Mouse (Mus musculus) stomach, embryonic 16.5 days (tissue): Measurements from ENCODE around the gene Ralgps2. TPM values are rescaled to one million over a fixed set of nuclear protein-coding genes. Genes with fewer than 3 reads are reported as not detected.

Experiments
- ATAC-seq: fragments of 200-750 bp; cut with Nextera tagmentation; 2 replicates; pipeline ENCODE4 v1.8.0; 2017; ENCODE audit warnings: moderate number of reproducible peaks, moderate TSS enrichment; ENCODE audit not compliant: insufficient read depth, low FRiP score
- H3K27ac ChIP-seq: fragments of 300-500 bp; sonication (generic); 2 replicates; pipeline ENCODE4 v1.5.1; 2014; ENCODE audit warnings: low read length
- H3K27me3 ChIP-seq: fragments of 300-500 bp; sonication (generic); 2 replicates; pipeline ENCODE4 v1.6.1; 2014; ENCODE audit warnings: low read length, control low read depth, mixed read lengths; ENCODE audit not compliant: control insufficient read depth, insufficient read depth
- H3K36me3 ChIP-seq: fragments of 300-500 bp; sonication (generic); 2 replicates; pipeline ENCODE4 v1.6.1; 2014; ENCODE audit warnings: low read length; ENCODE audit not compliant: control insufficient read depth, insufficient read depth
- H3K4me1 ChIP-seq: fragments of 300-500 bp; sonication (generic); 2 replicates; pipeline ENCODE4 v1.6.1; 2014; ENCODE audit warnings: low read length, control low read depth, mixed read lengths; ENCODE audit not compliant: control insufficient read depth, insufficient read depth
- H3K4me2 ChIP-seq: fragments of 300-500 bp; sonication (generic); 2 replicates; pipeline ENCODE4 v1.6.1; 2014; ENCODE audit warnings: low read depth, low read length, mixed read lengths
- H3K4me3 ChIP-seq: fragments of 300-500 bp; sonication (generic); replicated peaks from 2 replicates; pipeline ENCODE4 v1.5.1; 2014; ENCODE audit warnings: mild to moderate bottlenecking, low read length
- H3K9ac ChIP-seq: fragments of 300-500 bp; sonication (generic); 2 replicates; pipeline ENCODE4 v1.6.1; 2014; ENCODE audit warnings: low read length
- H3K9me3 ChIP-seq: fragments of 300-500 bp; sonication (generic); replicated peaks from 2 replicates; pipeline ENCODE4 v1.6.1; 2016; ENCODE audit warnings: low read length, control low read depth; ENCODE audit not compliant: control insufficient read depth
- WGBS: fragments of 180-500 bp; shearing (Covaris S2); extraction: QIAGEN DNeasy Blood & Tissue Kit; methylation state at CpG from one replicate; pipeline ENCODE4 v1.1.7; 2014; 5-methylcytosine and 5-hydroxymethylcytosine counted together
- polyA plus RNA-seq: library from polyadenylated mRNA; unstranded; fragments of >200 nt; fragmentation: Nextera tagmentation; extraction: Ambion mirVana; gene quantifications from 2 replicates; pipeline ENCODE4 v1.2.1, GENCODE M21; 2015

Ralgps2 gene
- polyA plus RNA-seq, 1 experiment from 2014 or later, result 54.5 TPM

DNA sequence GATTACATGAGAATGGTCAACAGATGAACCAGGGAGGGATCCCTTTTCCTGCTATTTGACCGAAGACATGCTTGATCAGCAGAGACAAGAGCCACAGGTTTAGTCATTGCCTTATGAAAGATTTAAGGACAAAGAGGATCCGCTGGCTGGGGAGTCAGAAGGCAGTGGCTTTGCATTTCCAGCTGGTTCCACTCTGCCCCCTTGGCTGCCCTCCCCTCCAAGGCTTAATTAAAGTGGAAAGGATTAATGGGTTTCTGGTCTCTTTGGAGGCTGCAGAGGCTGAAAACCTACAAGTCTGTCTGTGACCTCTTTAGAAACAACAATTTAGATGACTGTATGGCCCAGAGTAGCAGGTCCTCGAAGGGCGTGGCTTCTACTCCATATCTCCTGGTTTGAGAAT, 161.5 kb downstream of the Ralgps2 start:
- Histone ChIP-seq H3K36me3 (no peaks in the 10 kb centered on the region), H3K9me3 (no peaks in the 10 kb centered on the region), H3K9ac (no peak overlapping the region), H3K4me3 (no peak overlapping the region), H3K27ac (no peak overlapping the region), H3K4me1 (peaks cover 34% of the 10 kb centered on the region), H3K27me3 (no peaks in the 10 kb centered on the region), H3K4me2 (no peak overlapping the region)
- ATAC-seq, result no peak
- 67% methylated on average over 4 of the region's 4 CpGs for WGBS

DNA sequence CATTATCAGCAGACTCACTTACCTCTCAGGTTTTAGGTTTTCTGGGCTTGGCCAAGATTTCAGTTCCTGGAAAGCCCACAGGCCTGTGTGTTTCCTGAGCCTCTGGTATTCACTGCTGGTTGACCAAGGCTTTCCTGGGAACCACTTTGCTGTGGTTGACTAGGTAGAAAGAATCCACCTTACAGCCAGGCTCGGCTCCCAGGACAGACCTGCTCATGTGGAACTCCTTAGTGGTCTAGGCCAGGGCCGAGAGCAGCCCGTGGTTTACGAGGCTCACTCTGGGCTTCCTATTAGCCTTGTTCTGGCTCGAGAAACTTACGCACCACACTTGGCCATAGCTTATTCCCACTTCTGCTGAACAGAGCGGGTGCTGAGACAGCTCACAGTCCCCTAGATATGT, 163.4 kb downstream of the Ralgps2 start:
- H3K36me3 ChIP-seq, result no peaks in the 10 kb centered on the region
- H3K27me3 ChIP-seq, result no peaks in the 10 kb centered on the region
- peaks cover 18% of the 10 kb centered on the region for H3K4me1 ChIP-seq
- no peak for ATAC-seq
- WGBS, result 83% methylated on average over 7 of the region's 7 CpGs
- H3K27ac ChIP-seq, result no peak overlapping the region
- no peak overlapping the region for H3K4me3 ChIP-seq
- no peak overlapping the region for H3K9ac ChIP-seq
- no peaks in the 10 kb centered on the region for H3K9me3 ChIP-seq
- H3K4me2 ChIP-seq, result no peak overlapping the region

- WGBS, result 68% methylated on average over 4 of the region's 4 CpGs
- Histone ChIP-seq H3K4me1 (peaks cover 13% of the 10 kb centered on the region), H3K27ac (no peak overlapping the region), H3K4me3 (no peak overlapping the region), H3K4me2 (no peak overlapping the region), H3K9me3 (no peaks in the 10 kb centered on the region), H3K9ac (no peak overlapping the region), H3K27me3 (no peaks in the 10 kb centered on the region), H3K36me3 (no peaks in the 10 kb centered on the region)
- no peak for ATAC-seq
Measured at GRCm38 (mm10) chr1:156775190-156775589, 164.2 kb downstream of the Ralgps2 start.

DNA sequence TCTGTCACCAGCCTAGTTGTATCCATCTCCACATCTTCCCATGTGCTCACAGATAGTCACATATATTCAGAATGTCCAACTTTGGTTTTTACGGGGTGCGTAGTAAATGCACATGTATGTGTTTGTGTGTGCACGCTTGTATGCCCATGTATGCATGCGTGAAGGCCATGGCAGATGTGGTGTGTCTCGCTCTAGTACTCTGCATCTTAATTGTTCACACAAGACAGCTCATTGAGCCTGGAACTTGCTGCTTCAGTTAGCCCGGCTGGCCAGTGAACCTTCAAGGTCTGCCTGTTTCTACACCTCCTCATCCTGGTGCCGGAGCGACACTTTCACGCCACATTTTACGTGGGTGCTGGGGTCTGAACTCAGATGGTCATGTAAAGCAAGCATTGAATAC, 168.6 kb downstream of the Ralgps2 start:
- Histone ChIP-seq H3K9ac (no peak overlapping the region), H3K4me1 (no peaks in the 10 kb centered on the region), H3K4me3 (no peak overlapping the region), H3K27ac (no peak overlapping the region), H3K27me3 (no peaks in the 10 kb centered on the region), H3K9me3 (peaks cover 18% of the 10 kb centered on the region), H3K36me3 (no peaks in the 10 kb centered on the region), H3K4me2 (no peak overlapping the region)
- no peak for ATAC-seq
- WGBS, result 96% methylated on average over 10 of the region's 10 CpGs

- no peak for ATAC-seq
- H3K27me3 ChIP-seq, result no peaks in the 10 kb centered on the region
- H3K4me3 ChIP-seq, result no peak overlapping the region
- no peak overlapping the region for H3K4me2 ChIP-seq
- no peak overlapping the region for H3K27ac ChIP-seq
- no peaks in the 10 kb centered on the region for H3K36me3 ChIP-seq
- no peaks in the 10 kb centered on the region for H3K4me1 ChIP-seq
- H3K9me3 ChIP-seq, result peaks cover 18% of the 10 kb centered on the region
- 70% methylated on average over 18 of the region's 18 CpGs for WGBS
- no peak overlapping the region for H3K9ac ChIP-seq
Measured at GRCm38 (mm10) chr1:156769621-156770297, 169.7 kb downstream of the Ralgps2 start.

GRCm38 (mm10) chr1:156769163-156769562, 170.3 kb downstream of the Ralgps2 start:
- no peak overlapping the region for H3K27ac ChIP-seq
- peaks cover 18% of the 10 kb centered on the region for H3K9me3 ChIP-seq
- no peak overlapping the region for H3K4me2 ChIP-seq
- no peaks in the 10 kb centered on the region for H3K4me1 ChIP-seq
- H3K27me3 ChIP-seq, result no peaks in the 10 kb centered on the region
- H3K4me3 ChIP-seq, result no peak overlapping the region
- no peak overlapping the region for H3K9ac ChIP-seq
- ATAC-seq, result no peak
- no peaks in the 10 kb centered on the region for H3K36me3 ChIP-seq
- WGBS, result 51% methylated on average over 5 of the region's 5 CpGs

GRCm38 (mm10) chr1:156765311-156765710, 174.1 kb downstream of the Ralgps2 start:
- Histone ChIP-seq H3K9me3 (peaks cover 18% of the 10 kb centered on the region), H3K9ac (no peak overlapping the region), H3K36me3 (no peaks in the 10 kb centered on the region), H3K4me1 (0 out of 2 replicates have a peak, but pooled peaks cover 3% of the 10 kb centered on the region), H3K27me3 (no peaks in the 10 kb centered on the region), H3K4me2 (no peak overlapping the region), H3K27ac (no peak overlapping the region), H3K4me3 (no peak overlapping the region)
- 81% methylated on average over 3 of the region's 3 CpGs for WGBS
- no peak for ATAC-seq

- WGBS, result 78% methylated on average over 6 of the region's 6 CpGs
- no peak for ATAC-seq
- no peaks in the 10 kb centered on the region for H3K27me3 ChIP-seq
Measured at GRCm38 (mm10) chr1:156764584-156764983, 174.8 kb downstream of the Ralgps2 start.

DNA sequence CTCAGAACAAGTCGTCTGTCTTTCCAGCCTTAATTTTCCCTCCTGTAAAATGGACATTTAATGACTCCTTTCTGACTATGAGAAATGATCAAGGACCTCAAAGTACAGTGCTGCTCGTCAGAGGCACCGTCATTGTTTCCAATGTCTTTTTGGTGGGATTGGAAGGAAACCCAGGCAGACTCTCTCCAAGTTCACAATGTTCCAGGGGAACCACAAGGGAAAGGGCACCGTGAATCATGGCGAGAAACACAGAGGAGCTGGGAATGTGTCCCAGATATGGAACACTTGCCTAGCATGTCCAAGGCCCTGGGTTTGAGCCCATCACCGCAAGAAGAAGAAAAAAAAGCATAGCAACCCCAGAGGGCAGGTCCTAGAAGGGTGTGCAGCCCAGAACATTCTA, 176.1 kb downstream of the Ralgps2 start:
- ATAC-seq, result no peak
- no peaks in the 10 kb centered on the region for H3K36me3 ChIP-seq
- no peak overlapping the region for H3K4me3 ChIP-seq

More at GRCm38 (mm10) chr1:156764584-156764983, 174.8 kb downstream of the Ralgps2 start:
- Histone ChIP-seq H3K4me2 (no peak overlapping the region), H3K36me3 (no peaks in the 10 kb centered on the region), H3K4me1 (0 out of 2 replicates have a peak, but pooled peaks cover 3% of the 10 kb centered on the region), H3K4me3 (no peak overlapping the region), H3K27ac (no peak overlapping the region), H3K9me3 (peaks cover 18% of the 10 kb centered on the region), H3K9ac (no peak overlapping the region)

More for the DNA sequence above, 176.1 kb downstream of the Ralgps2 start:
- H3K4me1 ChIP-seq, result 0 out of 2 replicates have a peak, but pooled peaks cover 3% of the 10 kb centered on the region
- H3K27ac ChIP-seq, result no peak overlapping the region
- H3K4me2 ChIP-seq, result no peak overlapping the region
- peaks cover 18% of the 10 kb centered on the region for H3K9me3 ChIP-seq
- 90% methylated on average over 6 of the region's 6 CpGs for WGBS
- no peaks in the 10 kb centered on the region for H3K27me3 ChIP-seq
- no peak overlapping the region for H3K9ac ChIP-seq
